Mouse (Mus musculus): ENCODE results near the gene Gm9999. TPM values are rescaled to one million over a fixed set of nuclear protein-coding genes. Genes with fewer than 3 reads are reported as not detected.

The Gm9999 gene
- total RNA-seq, 2 experiments from 2014 or later = not detected

DNA sequence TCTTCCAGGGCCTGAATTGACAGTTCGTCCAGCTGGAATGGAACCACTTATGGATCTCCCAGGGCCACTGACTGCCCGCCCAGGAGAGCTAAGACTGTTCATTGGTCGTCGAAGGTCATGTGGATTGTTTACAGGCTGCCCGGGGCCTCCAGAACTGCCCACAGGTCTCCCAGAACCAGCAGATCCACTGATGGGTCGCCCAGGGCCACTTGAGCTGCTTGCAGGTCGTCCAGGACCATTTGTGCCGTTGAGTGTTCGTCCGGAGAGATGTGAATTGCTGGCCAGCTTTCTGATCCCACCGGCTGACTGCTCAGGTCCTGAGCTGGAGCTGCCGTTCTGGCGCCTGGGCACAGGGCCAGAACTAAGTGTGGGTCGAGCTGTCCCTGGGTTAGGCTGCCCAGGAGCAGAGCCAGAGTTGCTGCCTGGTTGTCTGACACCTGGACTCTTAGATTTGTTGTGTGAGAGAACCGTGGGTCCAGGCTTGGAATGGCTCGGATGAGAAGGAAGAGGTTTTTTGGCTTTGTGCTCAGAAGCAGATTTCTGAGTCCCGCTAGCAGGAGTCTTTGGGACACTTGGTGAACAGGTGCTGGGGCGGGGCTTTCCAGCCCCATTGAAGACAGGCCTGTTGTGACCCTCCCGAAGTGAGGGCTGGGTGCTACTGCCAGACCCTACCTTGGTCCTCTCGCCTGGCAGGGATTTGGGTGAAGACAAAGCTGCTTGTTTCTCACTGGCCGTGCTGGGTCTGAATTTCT is 14.4 kb downstream of the Gm9999 start:
- intact Hi-C loops (cut with DNase I) = no loop called here
- peak; percentile 33 to 40 for DNase-seq

DNA sequence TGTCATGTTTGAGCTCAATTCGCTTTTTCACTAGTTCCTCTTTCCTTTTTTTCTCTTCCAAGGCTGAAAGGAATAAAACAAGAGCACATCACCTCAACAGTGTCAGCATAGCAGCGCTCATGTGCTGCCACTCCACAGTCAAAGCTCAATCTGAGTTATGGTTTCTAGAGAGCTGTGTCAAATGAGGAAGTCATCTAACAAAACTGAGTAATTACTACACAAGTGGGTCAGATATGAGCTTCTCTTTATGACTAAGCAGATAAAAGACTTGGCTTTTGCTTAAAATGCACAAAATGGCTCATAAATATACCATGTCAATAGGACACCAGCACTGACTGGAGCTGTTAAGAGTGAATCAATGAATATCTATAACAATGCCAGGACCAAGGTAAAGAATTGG is 15.6 kb downstream of the Gm9999 start:
- no peak for DNase-seq
- intact Hi-C loops (cut with DNase I) = no loop called here

DNA sequence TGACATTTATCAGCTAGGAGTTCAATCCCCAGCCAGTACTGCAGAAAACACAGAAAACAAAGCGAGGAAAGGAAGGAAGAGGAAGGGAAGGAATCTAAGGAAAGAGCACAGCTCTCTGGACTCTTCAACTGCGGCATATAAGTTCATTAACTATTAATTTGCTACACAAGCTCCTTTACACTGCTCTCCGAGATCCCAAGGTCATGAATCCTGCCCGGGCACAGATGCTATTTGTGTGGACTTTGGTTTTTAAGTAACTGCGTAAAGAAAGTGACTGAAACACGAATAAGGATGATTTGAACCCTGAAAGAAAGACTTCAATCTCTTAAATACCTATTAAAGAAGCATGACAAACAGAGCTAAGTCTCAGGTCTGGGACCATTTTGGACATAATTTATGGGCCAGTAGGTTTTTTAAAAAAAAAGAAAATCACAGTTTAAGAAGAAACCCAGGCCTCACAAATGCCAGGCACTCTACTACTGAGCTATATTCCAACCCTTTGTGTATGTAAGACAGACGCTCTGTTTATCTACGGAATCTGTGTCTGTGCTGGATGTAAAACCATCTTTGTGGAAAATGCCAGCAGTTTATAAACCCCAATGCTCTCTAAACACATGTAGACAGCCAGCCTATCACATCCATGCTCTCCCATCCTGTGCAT is 16.7 kb downstream of the Gm9999 start:
- intact Hi-C loops (cut with DNase I) = no loop called here
- no peak for DNase-seq

DNA sequence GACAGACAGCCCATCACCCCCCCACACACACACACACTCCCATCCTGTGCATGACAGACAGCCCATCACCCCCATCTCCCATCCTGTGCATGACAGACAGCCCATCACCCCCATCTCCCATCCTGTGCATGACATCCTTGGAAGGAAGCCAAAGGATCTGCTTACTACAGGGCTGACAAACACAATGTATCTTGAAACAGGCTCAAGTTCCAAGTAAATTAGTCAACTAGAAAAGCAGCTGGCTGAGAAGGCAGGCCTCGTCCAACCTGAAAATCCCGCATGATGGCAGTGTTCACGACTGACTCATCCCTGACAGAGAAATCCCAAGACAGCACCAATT is 17.2 kb downstream of the Gm9999 start:
- no peak for DNase-seq
- intact Hi-C loops (cut with DNase I) = no loop called here

DNA sequence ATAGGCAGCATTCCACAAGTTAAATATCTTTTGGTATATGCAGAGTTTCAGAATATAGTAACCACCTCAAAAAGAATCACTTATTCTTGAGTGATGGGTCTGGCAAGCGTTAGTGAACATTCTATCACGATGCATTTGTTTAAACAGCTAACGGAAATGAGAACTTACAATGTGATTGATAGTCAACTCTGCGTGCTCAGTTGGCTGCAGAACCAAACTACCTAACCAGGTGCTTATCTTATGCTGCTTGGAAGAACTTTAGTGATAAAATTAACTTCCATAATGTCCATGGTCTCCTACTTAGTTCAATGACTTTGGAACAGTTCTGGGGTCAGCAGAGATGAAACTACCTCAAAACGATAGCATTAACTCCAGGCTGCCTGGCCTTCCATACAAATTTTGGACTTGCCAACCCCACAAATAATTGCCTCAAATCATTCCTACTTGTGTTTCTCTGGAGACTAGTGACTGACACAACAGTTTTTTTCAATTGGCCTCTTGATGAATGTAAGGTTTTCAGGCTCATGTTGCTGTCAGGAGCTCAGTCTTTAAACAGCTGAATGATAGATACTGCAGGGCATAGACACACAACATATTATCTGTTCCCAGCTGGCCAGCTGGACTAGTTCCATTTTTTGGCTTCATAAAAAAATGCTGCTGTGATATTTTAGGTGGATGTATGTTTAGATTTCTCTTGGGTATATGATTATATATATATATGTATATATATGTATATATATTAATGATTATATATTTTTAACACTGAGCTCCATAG is 17.9 kb downstream of the Gm9999 start:
- DNase-seq = no peak
- intact Hi-C loops (cut with DNase I) = no loop called here

DNA sequence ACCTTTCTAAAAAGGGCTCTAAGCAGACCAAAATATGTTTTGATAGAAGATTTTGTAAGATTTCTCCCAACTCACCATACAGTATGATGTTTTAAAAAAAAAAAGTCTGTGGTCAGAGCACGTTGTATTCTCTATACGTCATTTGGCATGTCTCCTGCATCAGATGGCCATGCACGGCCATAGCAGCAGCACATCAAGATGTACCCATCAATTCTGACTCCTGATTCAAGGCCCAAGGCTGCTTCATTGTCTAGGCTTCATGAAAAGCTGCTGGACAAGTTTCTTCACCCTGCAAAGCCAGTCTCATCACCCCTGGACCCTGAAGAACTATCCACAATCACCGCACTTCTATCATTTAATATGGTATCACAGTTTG is 18.5 kb downstream of the Gm9999 start:
- DNase-seq = no peak
- intact Hi-C loops (cut with DNase I) = no loop called here

DNA sequence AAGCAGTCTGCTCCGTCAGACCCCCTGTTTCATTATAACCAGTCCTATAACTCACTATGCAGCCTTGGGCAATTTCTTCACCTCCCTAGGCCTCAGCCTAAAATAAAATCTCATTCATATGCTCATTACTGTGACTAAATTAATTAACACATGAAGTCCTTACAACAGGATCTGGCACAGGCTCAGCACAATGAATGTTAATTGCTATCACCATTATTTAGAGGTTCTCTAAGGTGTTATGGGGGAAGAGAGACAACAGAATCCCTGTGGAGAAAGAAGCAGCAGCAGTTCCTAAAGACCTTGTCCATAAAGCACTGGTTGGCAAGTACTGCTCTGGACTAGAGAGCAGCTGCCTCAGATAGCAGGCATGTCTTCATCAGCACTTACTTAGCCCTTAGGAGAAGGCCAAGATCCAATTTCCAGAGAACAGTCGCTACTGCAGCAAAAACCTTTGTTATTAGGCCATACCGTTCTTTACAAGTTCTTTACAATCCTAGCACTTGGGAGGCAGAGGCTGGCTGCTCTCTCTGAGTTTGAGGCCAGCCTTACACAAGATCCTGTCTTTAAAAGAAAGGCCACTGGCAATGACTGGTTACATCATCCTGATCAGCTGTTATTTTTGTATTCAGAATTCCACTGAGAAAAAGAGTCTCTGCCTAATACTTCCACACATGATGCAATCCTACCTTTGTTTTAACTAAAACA is 20.2 kb downstream of the Gm9999 start:
- DNase-seq = no peak
- intact Hi-C loops (cut with DNase I) = no loop called here

DNA sequence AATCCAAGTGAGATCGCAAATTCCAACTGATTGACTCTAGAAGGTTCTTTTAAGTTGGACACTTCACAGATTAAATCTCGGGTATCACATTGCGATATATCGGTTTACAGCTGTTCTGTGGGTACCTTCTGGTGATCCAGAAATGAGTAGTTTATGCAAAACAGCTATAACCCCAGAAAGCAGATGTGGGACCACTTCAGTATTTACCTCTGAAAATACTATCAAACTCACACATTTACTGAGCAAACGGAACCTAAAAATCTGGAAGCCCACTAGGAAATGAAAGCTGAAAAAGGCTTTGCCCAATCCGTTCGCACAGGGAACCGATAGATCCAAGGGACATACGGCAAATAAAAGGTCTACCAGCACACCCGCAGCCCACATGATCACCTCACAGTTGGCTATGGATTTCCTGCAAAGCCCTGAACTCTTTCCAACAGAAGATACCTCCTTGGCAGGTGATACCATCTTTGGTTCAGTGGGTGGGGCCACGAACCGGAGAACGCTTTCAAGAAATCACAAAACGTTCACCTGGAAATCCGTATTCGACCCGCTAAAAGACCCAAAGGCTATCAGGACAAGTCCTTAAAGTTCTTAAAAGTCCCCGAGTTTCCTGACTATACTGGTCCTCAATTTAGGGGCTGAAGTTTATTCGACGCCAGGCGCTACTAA is 23.9 kb downstream of the Gm9999 start:
- intact Hi-C loops (cut with DNase I) = no loop called here

DNA sequence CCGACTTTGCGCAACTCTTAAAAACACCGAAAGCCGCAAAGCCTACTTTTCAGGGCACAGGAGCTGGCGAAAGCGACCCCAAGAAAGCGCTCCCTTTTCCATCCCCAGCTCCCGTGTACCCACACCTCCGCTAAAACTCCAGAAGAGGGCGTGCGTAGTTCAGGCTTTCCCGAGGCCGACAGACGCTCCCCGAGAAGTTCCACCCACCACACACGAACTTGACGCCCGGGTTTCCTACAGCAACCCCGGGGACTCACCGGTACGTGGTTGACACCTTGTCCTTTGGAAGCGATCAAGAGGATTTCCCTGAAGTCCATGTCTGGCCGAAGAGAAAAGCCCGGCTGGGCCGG is 24.4 kb downstream of the Gm9999 start:
- intact Hi-C loops (cut with DNase I) = no loop called here
- no peak for DNase-seq

More for the DNA sequence above, 23.9 kb downstream of the Gm9999 start:
- no peak for DNase-seq

DNA sequence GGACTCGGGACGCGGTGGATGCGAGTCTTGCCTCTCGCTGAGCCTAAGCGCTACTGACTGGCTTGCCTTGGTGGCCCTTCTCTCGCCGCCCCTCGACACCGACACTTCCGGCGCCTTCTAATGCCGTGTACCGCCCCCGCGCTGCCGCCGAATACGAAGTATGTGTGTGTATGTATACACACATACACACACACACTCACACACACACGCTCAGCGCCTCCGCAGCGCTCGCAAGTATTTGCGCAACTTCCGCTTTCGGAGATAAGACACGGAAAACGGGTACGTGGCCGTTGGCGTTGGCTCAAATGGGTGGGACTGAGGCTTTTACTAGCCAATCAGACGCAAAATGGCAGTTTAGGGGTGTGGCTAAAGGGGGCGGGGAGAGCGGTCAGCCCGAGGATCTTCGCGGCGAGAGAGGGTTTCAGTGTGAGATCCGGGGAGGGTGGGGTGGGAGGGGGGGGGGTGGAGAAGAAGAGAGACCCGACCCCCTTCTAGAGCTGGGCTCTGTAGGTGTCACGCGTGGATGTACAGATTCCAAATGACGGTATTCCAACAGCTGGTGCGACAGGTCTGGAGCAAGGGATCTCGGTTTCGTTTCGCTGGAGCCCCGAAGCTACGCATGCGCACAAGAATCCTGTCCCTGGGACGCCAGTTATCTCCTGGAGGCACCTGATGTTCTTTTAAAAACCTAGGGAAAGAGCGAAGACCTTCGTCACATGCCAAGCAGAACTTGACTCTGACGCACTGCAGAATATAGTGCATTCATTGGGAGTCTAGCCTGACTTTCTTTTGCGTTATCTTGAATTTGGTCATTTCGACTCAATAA is 25.0 kb downstream of the Gm9999 start, which contains the start of gene Spty2d1:
Gene Spty2d1, minus strand, starts transcription at position 244 of the 826 bp plus-strand sequence.
- intact Hi-C loops (cut with DNase I) = no loop called here
- DNase-seq = peak; percentile 98 to 99

DNA sequence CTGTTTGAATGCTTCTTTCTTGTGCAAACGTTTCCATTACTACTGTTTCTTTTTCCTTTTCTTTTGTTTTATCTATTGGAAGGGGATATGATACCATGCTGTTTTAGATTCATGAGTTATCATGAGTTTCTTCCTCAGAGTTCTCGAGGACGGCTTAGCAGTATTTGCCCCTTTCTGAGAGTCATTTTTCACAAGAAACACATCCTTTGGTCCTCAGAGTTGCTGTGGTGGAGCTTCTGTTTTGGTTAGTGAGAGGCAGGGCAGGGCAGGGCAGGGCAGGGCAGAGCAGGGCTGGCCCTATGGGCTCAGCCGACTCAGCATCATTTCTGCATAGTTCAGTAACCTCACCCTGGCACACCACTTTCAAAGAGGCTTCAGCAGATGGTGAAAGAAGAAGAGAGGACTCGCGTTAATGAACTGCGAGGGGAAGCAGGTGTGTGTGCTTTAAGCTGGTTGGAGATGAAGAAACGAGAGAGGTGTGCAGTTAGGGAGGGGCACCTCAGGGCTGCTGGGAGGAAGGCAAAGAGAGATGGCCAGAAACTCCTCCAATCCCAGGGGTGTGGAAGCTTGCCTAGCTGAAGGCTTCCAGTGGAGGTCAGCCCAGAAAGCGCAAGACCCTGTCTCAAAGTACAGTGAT is 29.9 kb downstream of the Gm9999 start:
- intact Hi-C loops (cut with DNase I) = loop anchor here (10.0 kb wide), 1 partner anchor 218 kb away; the partner anchor contains the start of genes Gtf2h1 and Hps5

DNA sequence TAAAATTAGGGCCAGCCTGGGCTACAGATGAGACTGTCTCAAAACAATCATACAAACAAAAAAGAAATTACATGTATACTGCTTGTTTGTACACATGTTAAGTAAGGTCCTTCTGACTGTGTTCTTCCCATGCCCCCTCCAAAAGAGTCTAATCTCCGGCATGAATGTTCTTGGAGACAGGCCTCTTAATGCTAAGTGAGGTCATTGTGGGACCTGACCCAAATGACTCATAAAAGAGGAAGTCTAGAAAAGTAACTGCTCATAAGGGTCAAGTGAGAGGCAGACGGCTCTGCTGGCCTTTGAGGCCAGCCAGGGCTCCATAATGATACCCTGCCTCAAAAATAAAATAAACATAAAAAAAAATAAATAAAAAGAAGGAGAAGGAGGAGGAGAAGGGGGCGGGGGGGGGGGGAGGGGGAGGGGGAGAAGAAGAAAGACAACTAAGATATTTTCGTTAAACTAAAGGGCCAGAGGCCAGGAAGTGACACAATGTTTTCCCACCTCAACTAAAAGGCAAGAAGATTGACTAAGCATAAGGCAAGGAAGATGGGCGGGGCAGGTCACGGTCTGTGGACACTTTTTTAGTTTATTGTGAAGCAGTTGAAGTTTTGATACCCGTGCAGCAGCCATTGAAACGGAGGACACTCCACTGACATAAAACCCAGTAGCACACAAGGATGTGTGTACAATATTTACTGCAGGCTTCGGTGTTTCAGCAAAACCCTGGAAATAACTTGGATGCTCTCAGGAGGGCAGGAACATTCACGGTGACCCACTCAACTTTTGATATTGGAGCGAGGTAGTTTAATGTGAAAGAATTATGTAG is 31.4 kb downstream of the Gm9999 start:
- intact Hi-C loops (cut with DNase I) = loop anchor here (2.0 to 10.0 kb wide), 2 partner anchors 52 to 220 kb away; partner anchors contain the start of genes Gtf2h1 and Hps5
- peak in 1 of 2 experiments; percentile 29 for DNase-seq

More for the DNA sequence above, 29.9 kb downstream of the Gm9999 start:
- DNase-seq = no peak

DNA sequence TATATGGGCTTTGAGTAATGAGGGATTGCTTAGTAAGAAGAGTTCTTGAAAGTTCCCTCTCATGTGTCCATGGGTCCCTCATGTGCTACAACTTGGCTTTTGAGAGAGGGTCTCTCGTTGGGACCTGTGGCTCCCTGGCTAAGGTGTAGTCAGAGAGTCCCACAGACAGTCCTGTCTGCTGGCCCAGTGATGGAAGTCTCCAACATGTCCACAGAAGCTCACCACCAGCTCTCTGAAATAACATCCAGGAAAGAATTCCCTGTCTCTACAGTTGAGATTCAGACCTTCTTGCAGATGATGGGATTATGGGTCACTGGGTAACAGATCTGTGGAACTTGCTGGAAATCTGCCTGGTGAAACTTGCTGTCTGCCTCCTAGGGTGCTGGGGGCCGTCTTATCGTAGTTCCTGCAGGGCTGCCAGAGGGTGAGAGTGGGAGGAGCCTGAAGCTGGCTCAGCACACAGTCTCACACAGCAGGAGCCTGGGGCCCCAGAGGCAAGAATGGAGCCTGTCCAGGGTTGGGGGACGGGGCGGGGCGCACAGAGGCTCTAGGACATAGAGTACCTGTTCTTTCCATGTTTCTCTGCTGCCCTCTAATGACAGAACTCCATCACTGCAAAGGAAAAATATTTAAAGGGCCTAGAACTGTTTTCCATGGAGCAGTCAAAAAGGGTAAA is 32.1 kb downstream of the Gm9999 start:
- intact Hi-C loops (cut with DNase I) = loop anchor here (2.0 to 10.0 kb wide), 2 partner anchors 53 to 221 kb away; partner anchors contain the start of genes Gtf2h1 and Hps5
- DNase-seq = peak; percentile 78 to 86

DNA sequence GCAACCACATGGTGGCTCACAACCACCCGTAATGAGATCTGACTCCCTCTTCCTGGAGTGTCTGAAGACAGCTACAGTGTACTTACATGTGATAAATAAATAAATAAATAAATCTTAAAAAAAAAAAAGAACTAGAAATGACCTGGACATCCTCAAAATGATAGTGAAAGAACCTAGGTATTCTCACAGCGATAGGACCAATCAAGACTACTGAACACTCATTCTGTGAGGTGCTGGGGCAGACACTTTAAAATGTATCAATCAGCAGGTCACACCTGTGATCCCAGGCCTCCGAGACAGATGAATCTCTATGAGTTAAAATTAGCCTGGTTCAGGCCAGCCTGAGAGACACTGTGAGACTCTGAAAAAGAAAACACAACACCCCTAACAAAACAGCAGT is 33.2 kb downstream of the Gm9999 start:
- intact Hi-C loops (cut with DNase I) = loop anchor here (10.0 kb wide), 1 partner anchor 222 kb away; the partner anchor contains the start of genes Gtf2h1 and Hps5
- DNase-seq = no peak

DNA sequence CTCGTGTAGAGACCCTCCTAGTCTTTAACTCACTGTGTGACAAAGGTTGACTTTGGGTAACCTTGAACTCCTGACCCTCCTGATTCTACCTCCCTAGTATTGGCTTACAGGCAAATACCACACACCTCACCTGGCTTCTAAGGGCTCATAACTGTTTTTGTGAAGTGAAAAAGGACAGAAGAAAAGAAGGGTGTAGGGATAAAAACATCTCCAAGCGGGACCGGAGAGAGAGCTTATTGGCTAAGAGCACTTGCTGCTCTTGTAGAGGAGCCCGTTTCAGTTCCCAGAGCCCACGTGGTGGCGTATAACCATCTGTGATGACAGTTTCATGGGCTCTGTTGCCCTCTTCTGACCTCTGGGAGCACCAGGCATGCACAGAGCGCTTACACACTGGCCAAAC is 33.8 kb downstream of the Gm9999 start:
- no peak for DNase-seq
- intact Hi-C loops (cut with DNase I) = loop anchor here (10.0 kb wide), 1 partner anchor 222 kb away; the partner anchor contains the start of genes Gtf2h1 and Hps5

DNA sequence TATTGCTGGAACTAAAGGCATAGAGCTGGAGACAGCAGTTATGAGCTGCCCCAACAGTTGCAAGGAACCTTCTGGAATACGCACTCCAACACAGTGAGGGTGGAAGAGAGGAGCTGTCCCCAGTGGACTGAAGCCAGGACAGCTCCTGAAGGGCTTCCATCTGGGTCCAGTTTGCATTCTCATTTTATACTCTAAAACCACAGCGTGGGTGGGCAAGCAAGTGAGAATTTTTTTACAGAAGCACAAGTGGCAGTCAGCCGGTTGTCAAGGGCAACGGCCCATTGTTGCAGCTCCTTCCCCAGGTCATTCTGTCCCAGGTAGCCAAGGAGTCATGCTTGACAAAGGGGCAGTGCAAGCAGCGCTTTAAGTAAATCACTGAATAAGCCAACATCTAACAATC is 36.3 kb downstream of the Gm9999 start:
- no peak for DNase-seq
- intact Hi-C loops (cut with DNase I) = loop anchor here (10.0 kb wide), 1 partner anchor 225 kb away; the partner anchor contains the start of genes Gtf2h1 and Hps5

DNA sequence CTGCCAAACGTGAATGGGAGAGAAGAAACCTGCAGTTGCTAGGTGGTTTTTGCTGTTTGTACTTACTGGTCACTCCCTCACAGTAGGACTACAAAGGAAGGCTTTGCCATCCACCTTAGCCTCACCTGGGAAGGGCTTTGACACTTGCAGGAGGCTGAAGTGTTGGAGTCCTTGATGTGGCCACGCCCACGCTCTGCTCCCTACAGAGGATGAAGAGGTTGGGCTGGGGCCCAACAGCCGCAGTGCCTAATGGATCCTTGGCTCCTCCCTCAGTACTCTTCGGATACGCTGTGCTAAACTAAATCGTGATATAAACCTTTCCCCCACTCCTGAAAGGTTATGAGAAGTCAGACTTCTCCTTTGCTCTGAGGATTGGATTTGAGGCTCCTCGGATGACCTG is 37.6 kb downstream of the Gm9999 start:
- no peak for DNase-seq
- intact Hi-C loops (cut with DNase I) = no loop called here
